Mouse (Mus musculus) forebrain, embryonic 10.5 days (tissue): ENCODE results near the gene Gpc6. TPM values are rescaled to one million over a fixed set of nuclear protein-coding genes. Genes with fewer than 3 reads are reported as not detected.

Experiments
- DNase-seq: peaks from one replicate; pipeline ENCODE4 v3.0.0-alpha.2; 2017; ENCODE audit warnings: low spot score; ENCODE audit errors: extremely low spot score
- H3K27ac ChIP-seq: fragments of 300-500 bp; sonication (generic); 2 replicates; pipeline ENCODE4 v1.5.1; 2016; ENCODE audit warnings: mild to moderate bottlenecking
- H3K27me3 ChIP-seq: fragments of 300-500 bp; sonication (generic); 2 replicates; pipeline ENCODE4 v1.6.1; 2016; ENCODE audit warnings: mild to moderate bottlenecking; ENCODE audit not compliant: poor library complexity, severe bottlenecking
- H3K36me3 ChIP-seq: fragments of 300-500 bp; sonication (generic); replicated peaks from 2 replicates; pipeline ENCODE4 v1.6.1; 2016; ENCODE audit warnings: mild to moderate bottlenecking, moderate library complexity
- H3K4me1 ChIP-seq: fragments of 300-500 bp; sonication (generic); 2 replicates; pipeline ENCODE4 v1.6.1; 2016
- H3K4me3 ChIP-seq: fragments of 300-500 bp; sonication (generic); 2 replicates; pipeline ENCODE4 v1.5.1; 2016; ENCODE audit warnings: mild to moderate bottlenecking, moderate library complexity
- H3K9me3 ChIP-seq: fragments of 300-500 bp; sonication (generic); 2 replicates; pipeline ENCODE4 v1.6.1; 2016; ENCODE audit warnings: mild to moderate bottlenecking, moderate library complexity
- WGBS: fragments of 180-500 bp; shearing (Covaris S2); methylation state at CpG from one replicate; pipeline ENCODE4 v1.1.7; 2016; 5-methylcytosine and 5-hydroxymethylcytosine counted together
- polyA plus RNA-seq: library from polyadenylated mRNA; unstranded; fragments of >200 nt; fragmentation: Nextera tagmentation; extraction: Ambion mirVana; gene quantifications from 2 replicates; pipeline ENCODE4 v1.2.1, GENCODE M21; 2016

Gpc6 gene
- polyA plus RNA-seq, 1 experiment from 2014 or later: 36.5 TPM

DNA sequence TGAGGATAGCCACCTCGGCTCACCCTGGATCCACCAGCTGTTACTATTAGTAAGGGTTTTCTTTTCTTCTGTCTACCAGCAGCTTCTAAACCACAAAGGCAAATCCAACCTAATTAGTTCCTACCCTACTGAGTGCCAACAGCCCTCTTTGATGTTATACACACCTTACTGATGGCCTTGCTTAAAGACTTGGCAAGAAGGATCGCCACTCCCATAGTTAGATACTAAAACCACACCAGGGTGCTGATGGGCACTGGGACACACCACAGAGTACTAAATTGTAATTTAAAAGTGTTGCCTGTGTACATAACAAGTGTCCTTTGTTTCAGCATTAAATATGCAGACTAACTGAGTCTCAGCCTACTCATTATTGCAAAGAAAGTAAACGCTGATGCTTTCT is 912.6 kb downstream of the Gpc6 start:
- no peaks in the 10 kb centered on the region for H3K4me1 ChIP-seq
- no peaks in the 10 kb centered on the region for H3K9me3 ChIP-seq
- H3K27ac ChIP-seq: no peak overlapping the region
- WGBS: 53% methylated on average over 3 of the region's 3 CpGs
- no peak overlapping the region for H3K4me3 ChIP-seq
- no peak for DNase-seq
- H3K36me3 ChIP-seq: no peaks in the 10 kb centered on the region
- H3K27me3 ChIP-seq: no peaks in the 10 kb centered on the region

DNA sequence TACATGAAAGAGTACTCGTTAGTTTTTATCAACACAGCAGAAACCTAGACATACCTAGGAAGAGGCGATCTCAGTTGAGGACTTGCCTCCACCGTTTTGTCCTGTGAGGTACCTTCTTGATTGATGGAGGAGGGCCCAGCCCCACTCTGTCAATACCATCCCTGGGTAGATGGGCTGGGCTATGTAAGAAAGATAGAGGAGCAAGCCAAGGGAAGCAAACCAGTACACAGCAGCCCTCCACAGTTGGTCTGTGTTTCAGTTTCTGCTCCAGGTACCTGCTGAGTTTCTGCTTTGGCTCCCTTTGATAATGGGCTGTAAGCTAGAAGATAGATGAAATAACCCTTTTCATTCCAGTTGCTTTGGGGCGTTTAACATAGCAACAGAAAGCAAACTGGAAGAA is 916.1 kb downstream of the Gpc6 start:
- H3K27ac ChIP-seq: no peak overlapping the region
- no peaks in the 10 kb centered on the region for H3K4me1 ChIP-seq
- no peak for DNase-seq
- no peaks in the 10 kb centered on the region for H3K36me3 ChIP-seq
- WGBS: 81% methylated on average over 4 of the region's 4 CpGs
- H3K4me3 ChIP-seq: no peak overlapping the region
- no peaks in the 10 kb centered on the region for H3K9me3 ChIP-seq
- no peaks in the 10 kb centered on the region for H3K27me3 ChIP-seq

- Histone ChIP-seq H3K27me3 (no peaks in the 10 kb centered on the region), H3K4me1 (no peaks in the 10 kb centered on the region), H3K27ac (no peak overlapping the region), H3K36me3 (no peaks in the 10 kb centered on the region), H3K4me3 (no peak overlapping the region), H3K9me3 (no peaks in the 10 kb centered on the region)
- WGBS: 92% methylated on average over 14 of the region's 14 CpGs
- no peak for DNase-seq
Measured at GRCm38 (mm10) chr14:117841797-117842553, 916.9 kb downstream of the Gpc6 start.

- H3K4me3 ChIP-seq: no peak overlapping the region
- H3K36me3 ChIP-seq: no peaks in the 10 kb centered on the region
- no peak overlapping the region for H3K27ac ChIP-seq
- no peaks in the 10 kb centered on the region for H3K27me3 ChIP-seq
- no peaks in the 10 kb centered on the region for H3K4me1 ChIP-seq
- H3K9me3 ChIP-seq: no peaks in the 10 kb centered on the region
- no peak for DNase-seq
- 92% methylated on average over 11 of the region's 11 CpGs for WGBS
Measured at GRCm38 (mm10) chr14:117849591-117850505, 924.7 kb downstream of the Gpc6 start.

- Histone ChIP-seq H3K36me3 (no peaks in the 10 kb centered on the region), H3K4me3 (no peak overlapping the region), H3K27ac (no peak overlapping the region), H3K4me1 (no peaks in the 10 kb centered on the region), H3K9me3 (no peaks in the 10 kb centered on the region), H3K27me3 (no peaks in the 10 kb centered on the region)
- 93% methylated on average over 3 of the region's 3 CpGs for WGBS
- DNase-seq: no peak
Measured at GRCm38 (mm10) chr14:117852266-117852665, 927.2 kb downstream of the Gpc6 start.

GRCm38 (mm10) chr14:117852842-117853241 is 927.7 kb downstream of the Gpc6 start:
- no peaks in the 10 kb centered on the region for H3K9me3 ChIP-seq
- DNase-seq: no peak
- no peaks in the 10 kb centered on the region for H3K27me3 ChIP-seq
- no peaks in the 10 kb centered on the region for H3K36me3 ChIP-seq
- H3K4me3 ChIP-seq: no peak overlapping the region
- H3K27ac ChIP-seq: no peak overlapping the region
- no peaks in the 10 kb centered on the region for H3K4me1 ChIP-seq
- 96% methylated on average over 2 of the region's 2 CpGs for WGBS

DNA sequence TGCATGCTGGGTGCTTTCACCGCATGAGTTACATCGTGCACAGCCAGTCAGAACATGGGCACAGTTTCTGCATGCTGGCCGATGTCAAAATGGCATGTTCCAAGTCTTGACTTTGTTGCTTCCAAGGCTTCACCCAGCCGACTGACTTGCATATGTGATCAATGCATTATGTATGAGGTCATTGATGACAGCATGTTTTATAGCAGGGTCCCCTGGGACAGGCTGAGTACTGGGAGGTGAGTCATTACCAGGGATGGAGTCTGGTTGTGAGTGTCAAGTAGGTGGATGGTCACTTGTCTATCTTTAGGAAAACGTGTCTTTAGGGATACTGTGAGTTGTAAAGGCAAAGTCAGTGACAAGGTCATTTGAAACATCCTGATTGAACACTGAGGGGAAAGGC is 929.4 kb downstream of the Gpc6 start:
- Histone ChIP-seq H3K27me3 (no peaks in the 10 kb centered on the region), H3K4me1 (no peaks in the 10 kb centered on the region), H3K36me3 (no peaks in the 10 kb centered on the region), H3K9me3 (no peaks in the 10 kb centered on the region), H3K4me3 (no peak overlapping the region), H3K27ac (no peak overlapping the region)
- no peak for DNase-seq
- 93% methylated on average over 5 of the region's 5 CpGs for WGBS

DNA sequence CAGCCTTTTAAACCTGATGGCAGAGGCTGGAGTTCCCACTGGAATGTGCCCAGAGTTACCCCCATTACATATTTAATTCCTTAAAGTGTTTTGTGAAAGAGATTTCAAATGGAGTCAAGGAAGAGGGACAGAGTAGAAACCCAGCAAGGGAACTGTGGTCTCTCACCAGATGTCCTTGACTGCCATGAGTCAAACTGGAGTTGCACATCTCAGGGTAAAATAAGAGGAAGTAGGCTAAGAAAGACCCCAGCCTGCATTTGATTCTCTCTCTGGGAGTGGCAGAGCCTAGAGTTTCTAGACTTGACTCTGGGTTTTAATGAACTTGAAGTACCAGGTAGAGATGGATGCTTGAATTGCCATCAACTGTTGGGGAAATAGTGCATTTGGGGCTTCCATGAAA is 946.2 kb downstream of the Gpc6 start:
- Histone ChIP-seq H3K27me3 (no peaks in the 10 kb centered on the region), H3K36me3 (peaks cover 6% of the 10 kb centered on the region), H3K4me1 (no peaks in the 10 kb centered on the region), H3K4me3 (no peak overlapping the region), H3K9me3 (no peaks in the 10 kb centered on the region), H3K27ac (no peak overlapping the region)
- no peak for DNase-seq

DNA sequence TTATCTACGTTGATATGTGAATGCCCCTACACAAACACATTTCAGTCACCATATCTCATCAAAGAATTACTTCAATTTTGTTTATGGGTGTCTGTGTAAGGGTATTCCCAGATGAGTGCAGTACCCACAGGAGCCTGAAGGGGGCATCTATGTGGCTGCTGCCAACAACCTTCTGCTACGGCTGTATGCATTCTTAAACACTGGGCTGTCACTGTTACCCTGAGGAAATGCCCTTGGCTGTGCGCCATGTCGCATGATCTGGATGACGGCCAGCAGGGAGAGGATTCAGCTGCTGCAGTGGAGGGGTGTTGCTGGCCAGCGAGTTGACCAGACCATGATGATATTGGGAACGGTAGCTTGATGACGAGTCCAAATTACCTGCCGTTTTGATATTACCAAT is 954.2 kb downstream of the Gpc6 start:
- Histone ChIP-seq H3K9me3 (0 out of 2 replicates have a peak, but pooled peaks cover 3% of the 10 kb centered on the region), H3K27me3 (no peaks in the 10 kb centered on the region), H3K27ac (no peak overlapping the region), H3K4me1 (peaks cover 18% of the 10 kb centered on the region), H3K4me3 (no peak overlapping the region), H3K36me3 (no peaks in the 10 kb centered on the region)
- 96% methylated on average over 9 of the region's 9 CpGs for WGBS
- DNase-seq: no peak

GRCm38 (mm10) chr14:117881112-117881511 is 956.0 kb downstream of the Gpc6 start:
- Histone ChIP-seq H3K36me3 (no peaks in the 10 kb centered on the region), H3K9me3 (0 out of 2 replicates have a peak, but pooled peaks cover 3% of the 10 kb centered on the region), H3K27me3 (no peaks in the 10 kb centered on the region), H3K27ac (no peak overlapping the region), H3K4me3 (no peak overlapping the region), H3K4me1 (peaks cover 18% of the 10 kb centered on the region)
- DNase-seq: no peak
- 53% methylated on average over 6 of the region's 6 CpGs for WGBS

GRCm38 (mm10) chr14:117882222-117882621 is 957.1 kb downstream of the Gpc6 start:
- H3K9me3 ChIP-seq: 0 out of 2 replicates have a peak, but pooled peaks cover 3% of the 10 kb centered on the region
- no peak overlapping the region for H3K27ac ChIP-seq
- no peaks in the 10 kb centered on the region for H3K36me3 ChIP-seq
- no peak overlapping the region for H3K4me3 ChIP-seq
- peaks cover 18% of the 10 kb centered on the region for H3K4me1 ChIP-seq
- peak; percentile 33 for DNase-seq
- 62% methylated on average over 3 of the region's 3 CpGs for WGBS
- H3K27me3 ChIP-seq: no peaks in the 10 kb centered on the region

DNA sequence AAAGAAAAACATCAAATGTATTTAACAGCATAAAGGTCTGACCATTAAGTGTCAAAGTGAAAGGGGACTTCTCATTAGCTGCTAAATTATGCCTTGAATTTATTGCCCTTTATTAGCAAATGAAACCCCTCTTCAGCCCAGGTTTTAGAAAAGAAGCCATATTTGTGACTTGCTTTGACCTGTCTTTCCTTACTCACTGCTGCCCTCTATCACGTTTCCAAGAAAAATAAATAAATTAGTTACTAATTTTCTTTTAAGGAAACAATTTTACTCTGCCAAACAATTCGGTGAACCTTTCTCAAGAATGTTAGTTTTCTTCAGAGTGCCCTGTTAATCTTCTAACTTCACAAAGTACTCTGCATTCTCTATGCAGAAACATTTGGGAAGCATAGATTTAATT is 964.5 kb downstream of the Gpc6 start:
- Histone ChIP-seq H3K4me1 (peaks cover 18% of the 10 kb centered on the region), H3K9me3 (no peaks in the 10 kb centered on the region), H3K36me3 (no peaks in the 10 kb centered on the region), H3K4me3 (no peak overlapping the region), H3K27me3 (no peaks in the 10 kb centered on the region), H3K27ac (no peak overlapping the region)
- no peak for DNase-seq
- 65% methylated on average over 2 of the region's 2 CpGs for WGBS

DNA sequence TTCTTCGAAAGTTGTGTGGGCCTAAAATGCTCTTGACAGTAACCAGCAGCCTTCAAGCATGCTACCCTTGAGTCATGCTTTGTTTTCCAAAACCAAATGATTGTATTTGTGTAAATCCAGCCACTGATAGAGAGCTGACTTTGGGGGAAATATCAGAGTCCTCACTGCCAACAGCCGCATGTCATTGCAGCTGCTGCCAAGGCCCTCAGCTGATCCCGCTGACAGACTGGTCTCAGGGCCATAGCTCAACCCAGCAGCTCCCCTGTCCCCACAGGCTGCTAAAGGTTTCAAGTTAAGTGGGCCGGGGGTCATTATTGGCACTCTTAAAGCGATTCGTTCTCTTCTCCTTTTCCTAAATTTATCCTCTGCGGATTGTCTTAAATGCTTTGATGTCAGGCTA is 966.3 kb downstream of the Gpc6 start:
- 87% methylated on average over 7 of the region's 7 CpGs for WGBS
- no peak overlapping the region for H3K27ac ChIP-seq
- H3K4me3 ChIP-seq: no peak overlapping the region
- H3K4me1 ChIP-seq: peaks cover 28% of the 10 kb centered on the region
- no peaks in the 10 kb centered on the region for H3K27me3 ChIP-seq
- no peaks in the 10 kb centered on the region for H3K9me3 ChIP-seq
- no peaks in the 10 kb centered on the region for H3K36me3 ChIP-seq
- no peak for DNase-seq
